Mouse (Mus musculus) stomach, embryonic 16.5 days (tissue): Measurements from ENCODE around the gene Ildr2. TPM values are rescaled to one million over a fixed set of nuclear protein-coding genes. Genes with fewer than 3 reads are reported as not detected.

Experiments used
- ATAC-seq: fragments of 200-750 bp; cut with Nextera tagmentation; 2 replicates; pipeline ENCODE4 v1.8.0; 2017; ENCODE audit warnings: moderate number of reproducible peaks, moderate TSS enrichment; ENCODE audit not compliant: insufficient read depth, low FRiP score
- H3K27ac ChIP-seq: fragments of 300-500 bp; sonication (generic); 2 replicates; pipeline ENCODE4 v1.5.1; 2014; ENCODE audit warnings: low read length
- H3K27me3 ChIP-seq: fragments of 300-500 bp; sonication (generic); 2 replicates; pipeline ENCODE4 v1.6.1; 2014; ENCODE audit warnings: low read length, control low read depth, mixed read lengths; ENCODE audit not compliant: control insufficient read depth, insufficient read depth
- H3K36me3 ChIP-seq: fragments of 300-500 bp; sonication (generic); 2 replicates; pipeline ENCODE4 v1.6.1; 2014; ENCODE audit warnings: low read length; ENCODE audit not compliant: control insufficient read depth, insufficient read depth
- H3K4me1 ChIP-seq: fragments of 300-500 bp; sonication (generic); 2 replicates; pipeline ENCODE4 v1.6.1; 2014; ENCODE audit warnings: low read length, control low read depth, mixed read lengths; ENCODE audit not compliant: control insufficient read depth, insufficient read depth
- H3K4me2 ChIP-seq: fragments of 300-500 bp; sonication (generic); 2 replicates; pipeline ENCODE4 v1.6.1; 2014; ENCODE audit warnings: low read depth, low read length, mixed read lengths
- H3K4me3 ChIP-seq: fragments of 300-500 bp; sonication (generic); replicated peaks from 2 replicates; pipeline ENCODE4 v1.5.1; 2014; ENCODE audit warnings: mild to moderate bottlenecking, low read length
- H3K9ac ChIP-seq: fragments of 300-500 bp; sonication (generic); 2 replicates; pipeline ENCODE4 v1.6.1; 2014; ENCODE audit warnings: low read length
- H3K9me3 ChIP-seq: fragments of 300-500 bp; sonication (generic); replicated peaks from 2 replicates; pipeline ENCODE4 v1.6.1; 2016; ENCODE audit warnings: low read length, control low read depth; ENCODE audit not compliant: control insufficient read depth
- WGBS: fragments of 180-500 bp; shearing (Covaris S2); extraction: QIAGEN DNeasy Blood & Tissue Kit; methylation state at CpG from one replicate; pipeline ENCODE4 v1.1.7; 2014; 5-methylcytosine and 5-hydroxymethylcytosine counted together
- polyA plus RNA-seq: library from polyadenylated mRNA; unstranded; fragments of >200 nt; fragmentation: Nextera tagmentation; extraction: Ambion mirVana; gene quantifications from 2 replicates; pipeline ENCODE4 v1.2.1, GENCODE M21; 2015

Ildr2 gene
- polyA plus RNA-seq, 1 experiment from 2014 or later: 1.1 TPM

- 72% methylated on average over 9 of the region's 9 CpGs for whole genome bisulfite sequencing
- no peak overlapping the region for H3K4me2 ChIP-seq
- H3K27me3 ChIP-seq: no peaks in the 10 kb centered on the region
- no peaks in the 10 kb centered on the region for H3K4me1 ChIP-seq
- no peak overlapping the region for H3K9ac ChIP-seq
- no peak for ATAC-seq
- H3K9me3 ChIP-seq: no peaks in the 10 kb centered on the region
- H3K36me3 ChIP-seq: no peaks in the 10 kb centered on the region
- no peak overlapping the region for H3K27ac ChIP-seq
- H3K4me3 ChIP-seq: no peak overlapping the region
Measured at GRCm38 (mm10) chr1:166296371-166296770, 42.4 kb downstream of the Ildr2 start.

- H3K9me3 ChIP-seq: no peaks in the 10 kb centered on the region
- no peak overlapping the region for H3K9ac ChIP-seq
- no peak overlapping the region for H3K4me2 ChIP-seq
- no peaks in the 10 kb centered on the region for H3K36me3 ChIP-seq
- H3K4me3 ChIP-seq: no peak overlapping the region
- H3K27me3 ChIP-seq: no peaks in the 10 kb centered on the region
- no peaks in the 10 kb centered on the region for H3K4me1 ChIP-seq
- ATAC-seq: no peak
- 63% methylated on average over 8 of the region's 8 CpGs for WGBS
- H3K27ac ChIP-seq: no peak overlapping the region
Measured at GRCm38 (mm10) chr1:166296971-166297370, 43.0 kb downstream of the Ildr2 start.

- H3K4me3 ChIP-seq: no peak overlapping the region; the same call in 1 of the 2 replicates
- H3K4me2 ChIP-seq: peak overlapping the region; percentile 30
- 45% methylated on average over 15 of the region's 15 CpGs for WGBS
- no peaks in the 10 kb centered on the region for H3K27me3 ChIP-seq
- H3K27ac ChIP-seq: no peak overlapping the region
- no peaks in the 10 kb centered on the region for H3K9me3 ChIP-seq
- no peaks in the 10 kb centered on the region for H3K4me1 ChIP-seq
- no peak overlapping the region for H3K9ac ChIP-seq
- ATAC-seq: no peak
- no peaks in the 10 kb centered on the region for H3K36me3 ChIP-seq
Measured at GRCm38 (mm10) chr1:166297499-166298111, 43.7 kb downstream of the Ildr2 start.

GRCm38 (mm10) chr1:166298884-166299283 lies 44.9 kb downstream of the Ildr2 start:
- H3K4me3 ChIP-seq: no peak overlapping the region
- no peaks in the 10 kb centered on the region for H3K9me3 ChIP-seq
- ATAC-seq: no peak
- H3K4me2 ChIP-seq: no peak overlapping the region
- no peaks in the 10 kb centered on the region for H3K36me3 ChIP-seq
- WGBS: 91% methylated on average over 2 of the region's 2 CpGs
- no peaks in the 10 kb centered on the region for H3K27me3 ChIP-seq
- no peaks in the 10 kb centered on the region for H3K4me1 ChIP-seq
- no peak overlapping the region for H3K27ac ChIP-seq
- H3K9ac ChIP-seq: no peak overlapping the region

- H3K9me3 ChIP-seq: no peaks in the 10 kb centered on the region
- no peak overlapping the region for H3K9ac ChIP-seq
- no peaks in the 10 kb centered on the region for H3K36me3 ChIP-seq
- H3K4me1 ChIP-seq: no peaks in the 10 kb centered on the region
- no peak overlapping the region for H3K4me3 ChIP-seq
- no peak for ATAC-seq
- H3K27me3 ChIP-seq: no peaks in the 10 kb centered on the region
- H3K27ac ChIP-seq: no peak overlapping the region
- no peak overlapping the region for H3K4me2 ChIP-seq
- 77% methylated on average over 8 of the region's 8 CpGs for WGBS
Measured at GRCm38 (mm10) chr1:166299821-166300220, 45.9 kb downstream of the Ildr2 start.

GRCm38 (mm10) chr1:166300526-166300925 lies 46.6 kb downstream of the Ildr2 start:
- Histone ChIP-seq H3K9ac (no peak overlapping the region), H3K27me3 (no peaks in the 10 kb centered on the region), H3K27ac (no peak overlapping the region), H3K4me2 (no peak overlapping the region), H3K9me3 (no peaks in the 10 kb centered on the region), H3K4me1 (no peaks in the 10 kb centered on the region), H3K4me3 (no peak overlapping the region), H3K36me3 (no peaks in the 10 kb centered on the region)
- no peak for ATAC-seq
- 72% methylated on average over 3 of the region's 3 CpGs for WGBS

GRCm38 (mm10) chr1:166304352-166305240 lies 50.7 kb downstream of the Ildr2 start:
- no peak overlapping the region for H3K4me3 ChIP-seq
- ATAC-seq: no peak
- no peaks in the 10 kb centered on the region for H3K36me3 ChIP-seq
- no peaks in the 10 kb centered on the region for H3K9me3 ChIP-seq
- H3K4me1 ChIP-seq: no peaks in the 10 kb centered on the region
- H3K27me3 ChIP-seq: peaks cover 13% of the 10 kb centered on the region
- H3K9ac ChIP-seq: no peak overlapping the region
- WGBS: 74% methylated on average over 8 of the region's 8 CpGs
- H3K4me2 ChIP-seq: no peak overlapping the region
- no peak overlapping the region for H3K27ac ChIP-seq

GRCm38 (mm10) chr1:166308471-166308850 lies 54.5 kb downstream of the Ildr2 start:
- Histone ChIP-seq H3K4me1 (no peaks in the 10 kb centered on the region), H3K27me3 (peaks cover 20% of the 10 kb centered on the region), H3K9ac (no peak overlapping the region), H3K4me2 (peak overlapping the region; percentile 98), H3K27ac (no peak overlapping the region), H3K36me3 (no peaks in the 10 kb centered on the region), H3K4me3 (peak overlapping the region; percentile 53), H3K9me3 (no peaks in the 10 kb centered on the region)
- ATAC-seq: no peak
- 13% methylated on average over 5 of the region's 5 CpGs for WGBS
